In the genomic region with DNA sequence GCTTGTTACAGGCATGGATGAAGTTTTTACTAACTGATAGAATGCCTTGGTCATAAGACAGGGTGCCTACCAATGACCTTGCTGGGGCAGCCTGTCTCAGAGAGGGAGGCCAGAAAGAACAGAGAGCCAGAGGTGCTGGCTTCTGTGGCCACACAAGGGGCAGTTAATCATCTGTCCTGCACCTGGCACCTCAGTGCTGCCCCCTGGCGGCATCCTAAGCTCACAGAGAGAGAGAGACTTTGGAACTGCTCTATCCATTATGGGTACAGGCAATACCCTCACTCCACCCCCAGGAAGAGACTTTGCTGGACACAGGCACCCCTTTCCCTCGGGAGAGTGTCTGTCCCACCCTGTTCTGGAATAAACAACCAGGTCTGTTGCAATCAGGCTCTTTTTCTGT, we compare ENCODE assay signal across 8 mouse cellular contexts. TPM values are rescaled to one million over a fixed set of nuclear protein-coding genes. Genes with fewer than 3 reads are reported as not detected.
A peak's percentile ranks its signal among the peaks of the same experiment; 100 is the strongest.
DNase-seq lines count a peak whose midpoint lies in the region; ATAC-seq and TF ChIP-seq lines count a peak whose summit lies in the region.

No protein-coding gene starts in this region.

- DNase-seq in midbrain, embryonic 10.5 days (ENCODE audit: low spot score) = peak; percentile 43
- peak; percentile 57 for DNase-seq in NIH3T3 (ENCODE audit: low read depth)
- DNase-seq in cerebellum, postnatal 10 days = peak; percentile 57 to 59
- DNase-seq in heart, postnatal 4 days = peak; percentile 69

- no peak for TF ChIP-seq POLR2A in small intestine, adult 2 months (IDR thresholded peaks at IDR 0.05; ENCODE audit: low read depth, low read length)

- no peak overlapping the region for H3K4me3 ChIP-seq in midbrain, embryonic 10.5 days
- no peak overlapping the region for H3K4me3 ChIP-seq in midbrain, embryonic 13.5 days (replicated peaks)
- peak overlapping the region; percentile 22 for H3K4me3 ChIP-seq in liver, embryonic 15.5 days (replicated peaks)
- no peak overlapping the region for H3K4me3 ChIP-seq in small intestine, adult 2 months (ENCODE audit: low read depth, low read length)
- H3K4me3 ChIP-seq in forebrain, embryonic 12.5 days (replicated peaks) = no peak overlapping the region

- no peak overlapping the region for H3K27ac ChIP-seq in midbrain, embryonic 10.5 days (replicated peaks)
- H3K27ac ChIP-seq in midbrain, embryonic 13.5 days = no peak overlapping the region
- peak overlapping the region; percentile 81 for H3K27ac ChIP-seq in liver, embryonic 15.5 days (replicated peaks)
- H3K27ac ChIP-seq in small intestine, adult 2 months (ENCODE audit: insufficient read depth, low read depth, low read length) = no peak overlapping the region
- H3K27ac ChIP-seq in forebrain, embryonic 12.5 days = no peak overlapping the region

- no peaks in the 10 kb centered on the region for H3K27me3 ChIP-seq in midbrain, embryonic 10.5 days (ENCODE audit: low read depth, poor library complexity, severe bottlenecking)
- H3K27me3 ChIP-seq in midbrain, embryonic 13.5 days = no peaks in the 10 kb centered on the region
- H3K27me3 ChIP-seq in liver, embryonic 15.5 days = no peaks in the 10 kb centered on the region
- H3K27me3 ChIP-seq in small intestine, adult 2 months (ENCODE audit: control insufficient read depth, insufficient read depth, low read length) = no peaks in the 10 kb centered on the region
- no peaks in the 10 kb centered on the region for H3K27me3 ChIP-seq in forebrain, embryonic 12.5 days

- no peaks in the 10 kb centered on the region for H3K36me3 ChIP-seq in midbrain, embryonic 10.5 days
- no peaks in the 10 kb centered on the region for H3K36me3 ChIP-seq in midbrain, embryonic 13.5 days
- peaks cover 77% of the 10 kb centered on the region for H3K36me3 ChIP-seq in liver, embryonic 15.5 days (replicated peaks)
- H3K36me3 ChIP-seq in small intestine, adult 2 months (ENCODE audit: control insufficient read depth, insufficient read depth, low read length) = no peaks in the 10 kb centered on the region
- no peaks in the 10 kb centered on the region for H3K36me3 ChIP-seq in forebrain, embryonic 12.5 days (replicated peaks)

- H3K9me3 ChIP-seq in midbrain, embryonic 10.5 days (replicated peaks) = no peaks in the 10 kb centered on the region
- H3K9me3 ChIP-seq in midbrain, embryonic 13.5 days = no peaks in the 10 kb centered on the region
- no peaks in the 10 kb centered on the region for H3K9me3 ChIP-seq in liver, embryonic 15.5 days (replicated peaks)
- no peaks in the 10 kb centered on the region for H3K9me3 ChIP-seq in forebrain, embryonic 12.5 days

- TF ChIP-seq CTCF in small intestine, adult 2 months (IDR thresholded peaks at IDR 0.05; ENCODE audit: extremely low read depth, insufficient read length, insufficient replicate concordance, low read depth, low read length) = peak; percentile 85; the same call in 1 of the 2 replicates

- peaks cover 6% of the 10 kb centered on the region; the same call in 1 of the 2 replicates for H3K4me1 ChIP-seq in midbrain, embryonic 10.5 days
- 0 out of 2 replicates have a peak, but pooled peaks cover 2% of the 10 kb centered on the region for H3K4me1 ChIP-seq in midbrain, embryonic 13.5 days (replicated peaks)
- peaks cover 50% of the 10 kb centered on the region for H3K4me1 ChIP-seq in liver, embryonic 15.5 days (replicated peaks)
- no peaks in the 10 kb centered on the region for H3K4me1 ChIP-seq in small intestine, adult 2 months (ENCODE audit: control insufficient read depth, insufficient read depth, insufficient read length, low read length)
- H3K4me1 ChIP-seq in forebrain, embryonic 12.5 days = peaks cover 3% of the 10 kb centered on the region; the same call in 1 of the 2 replicates

- WGBS in midbrain, embryonic 10.5 days = 24% methylated on average over 2 of the region's 2 CpGs
- 20% methylated on average over 2 of the region's 2 CpGs for WGBS in midbrain, embryonic 13.5 days
- WGBS in liver, embryonic 15.5 days (ENCODE audit: insufficient replicate concordance) = 2% methylated on average over 2 of the region's 2 CpGs
- WGBS in small intestine, adult 2 months = 0% methylated on average over 2 of the region's 2 CpGs
- 23% methylated on average over 2 of the region's 2 CpGs for WGBS in forebrain, embryonic 12.5 days

- H3K4me2 ChIP-seq in midbrain, embryonic 13.5 days (replicated peaks) = no peak overlapping the region
- H3K4me2 ChIP-seq in liver, embryonic 15.5 days = peak overlapping the region; percentile 50
- no peak overlapping the region for H3K4me2 ChIP-seq in forebrain, embryonic 12.5 days

- no peak for ATAC-seq in midbrain, embryonic 13.5 days
- peak; percentile 70 for ATAC-seq in liver, embryonic 15.5 days (ENCODE audit: insufficient read depth)
- ATAC-seq in forebrain, embryonic 12.5 days (ENCODE audit: low FRiP score) = no peak

- H3K9ac ChIP-seq in midbrain, embryonic 13.5 days (replicated peaks) = no peak overlapping the region
- H3K9ac ChIP-seq in liver, embryonic 15.5 days = peak overlapping the region; percentile 2; the same call in 1 of the 2 replicates
- no peak overlapping the region for H3K9ac ChIP-seq in forebrain, embryonic 12.5 days

RNA-seq across cellular contexts. Expression of gene Art4, which starts 9.7 kb away (rescaled TPM):
- 1.3 and 1.4 TPM in 2 replicates for polyA plus RNA-seq in midbrain, embryonic 10.5 days (2016; fragmentation: Nextera tagmentation; extraction: Ambion mirVana)
- 0.08 and 0.16 TPM in 2 replicates for polyA plus RNA-seq in midbrain, embryonic 13.5 days (2015; fragmentation: Nextera tagmentation; extraction: Ambion mirVana)
- 10 to 100 TPM in 1 of 2 experiments, 1 to 10 TPM in 1; 7.0 to 10.5 TPM for total RNA-seq in heart, postnatal 4 days (2021)
- polyA plus RNA-seq in liver, embryonic 15.5 days (2015; fragmentation: Nextera tagmentation; extraction: Ambion mirVana) = 30.0 TPM in 2 replicates
- 0.04 and 0.11 TPM in 2 replicates for polyA plus RNA-seq in small intestine, adult 2 months (2012; rRNA removed)
- polyA plus RNA-seq in forebrain, embryonic 12.5 days (2016; fragmentation: Nextera tagmentation; extraction: Ambion mirVana) = 0.55 and 0.63 TPM in 2 replicates

RNA-seq across cellular contexts. Expression of gene Smco3, which starts 12.5 kb away (rescaled TPM):
- polyA plus RNA-seq in midbrain, embryonic 10.5 days (2016; fragmentation: Nextera tagmentation; extraction: Ambion mirVana) = 0.24 TPM in 1 of 2 replicates, not detected in the other
- polyA plus RNA-seq in midbrain, embryonic 13.5 days (2015; fragmentation: Nextera tagmentation; extraction: Ambion mirVana) = 0.35 and 0.40 TPM in 2 replicates
- total RNA-seq in heart, postnatal 4 days (2021) = under 1 TPM in 1 of 2 experiments, not detected in 1; 0.20 TPM
- polyA plus RNA-seq in liver, embryonic 15.5 days (2015; fragmentation: Nextera tagmentation; extraction: Ambion mirVana) = not detected in 2 replicates
- polyA plus RNA-seq in small intestine, adult 2 months (2012; rRNA removed) = not detected in 2 replicates
- 0.24 and 0.52 TPM in 2 replicates for polyA plus RNA-seq in forebrain, embryonic 12.5 days (2016; fragmentation: Nextera tagmentation; extraction: Ambion mirVana)

RNA-seq across cellular contexts. Expression of gene Wbp11, which starts 19.8 kb away (rescaled TPM):
- polyA plus RNA-seq in midbrain, embryonic 10.5 days (2016; fragmentation: Nextera tagmentation; extraction: Ambion mirVana) = 156 and 160 TPM in 2 replicates
- polyA plus RNA-seq in midbrain, embryonic 13.5 days (2015; fragmentation: Nextera tagmentation; extraction: Ambion mirVana) = 89.8 and 92.5 TPM in 2 replicates
- total RNA-seq in heart, postnatal 4 days (2021) = 10 to 100 TPM; 89.9 to 90.8 TPM
- polyA plus RNA-seq in liver, embryonic 15.5 days (2015; fragmentation: Nextera tagmentation; extraction: Ambion mirVana) = 49.0 and 51.6 TPM in 2 replicates
- 16.0 and 32.0 TPM in 2 replicates for polyA plus RNA-seq in small intestine, adult 2 months (2012; rRNA removed)
- polyA plus RNA-seq in forebrain, embryonic 12.5 days (2016; fragmentation: Nextera tagmentation; extraction: Ambion mirVana) = 137 and 146 TPM in 2 replicates

RNA-seq across cellular contexts. Expression of gene BC049715, which starts 20.4 kb away (rescaled TPM):
- 1.4 and 3.5 TPM in 2 replicates for polyA plus RNA-seq in midbrain, embryonic 10.5 days (2016; fragmentation: Nextera tagmentation; extraction: Ambion mirVana)
- 1.4 and 1.7 TPM in 2 replicates for polyA plus RNA-seq in midbrain, embryonic 13.5 days (2015; fragmentation: Nextera tagmentation; extraction: Ambion mirVana)
- total RNA-seq in heart, postnatal 4 days (2021) = 1 to 10 TPM; 2.1 to 2.5 TPM
- polyA plus RNA-seq in liver, embryonic 15.5 days (2015; fragmentation: Nextera tagmentation; extraction: Ambion mirVana) = 0.71 and 1.0 TPM in 2 replicates
- polyA plus RNA-seq in small intestine, adult 2 months (2012; rRNA removed) = 0.28 and 0.56 TPM in 2 replicates
- polyA plus RNA-seq in forebrain, embryonic 12.5 days (2016; fragmentation: Nextera tagmentation; extraction: Ambion mirVana) = 1.1 and 1.9 TPM in 2 replicates

RNA-seq across cellular contexts. Expression of gene Mgp, which starts 27.8 kb away (rescaled TPM):
- 1.1 and 1.5 TPM in 2 replicates for polyA plus RNA-seq in midbrain, embryonic 10.5 days (2016; fragmentation: Nextera tagmentation; extraction: Ambion mirVana)
- polyA plus RNA-seq in midbrain, embryonic 13.5 days (2015; fragmentation: Nextera tagmentation; extraction: Ambion mirVana) = 2.7 TPM in 2 replicates
- 100 to 1,000 TPM; 188 to 201 TPM for total RNA-seq in heart, postnatal 4 days (2021)
- 3.3 and 6.3 TPM in 2 replicates for polyA plus RNA-seq in liver, embryonic 15.5 days (2015; fragmentation: Nextera tagmentation; extraction: Ambion mirVana)
- 76.2 and 91.8 TPM in 2 replicates for polyA plus RNA-seq in small intestine, adult 2 months (2012; rRNA removed)
- polyA plus RNA-seq in forebrain, embryonic 12.5 days (2016; fragmentation: Nextera tagmentation; extraction: Ambion mirVana) = 6.2 and 7.2 TPM in 2 replicates

Comparison
In these comparisons a context has a peak if more than half of its experiments do, and no peak if none do; other contexts are left out.
1. RNA of gene Art4, which starts 9.7 kb away (polyA plus RNA-seq): 30.0 TPM in liver, embryonic 15.5 days; 1.3 to 1.4 TPM in midbrain, embryonic 10.5 days, 0.55 to 0.63 TPM in forebrain, embryonic 12.5 days, 0.08 to 0.16 TPM in midbrain, embryonic 13.5 days and 0.04 to 0.11 TPM in small intestine, adult 2 months; every median in the first group is over 10 times any median in the second.
2. Peak in every context shown above with its lines, with median percentiles within 50 percentile points of each other: DNase-seq.